Mouse (Mus musculus) adrenal gland, postnatal 10 days (tissue): ENCODE measurements around the gene Tnfsf12. TPM values are rescaled to one million over a fixed set of nuclear protein-coding genes. Genes with fewer than 3 reads are reported as not detected.

ENCODE experiments used
- DNase-seq: peaks from one replicate; pipeline ENCODE4 v3.0.0; 2021; ENCODE audit warnings: mixed read lengths
- microRNA-seq: library from miRNA; unstranded; fragments of <30 nt; microRNA quantifications from one replicate; pipeline ENCODE4 v1.2.0, GENCODE M21; 2021
- total RNA-seq, 2 experiments: library from RNA; stranded (reverse); gene quantifications; 2 replicates each; pipeline ENCODE4 v1.2.3; 2021

Gene Tnfsf12
- total RNA-seq, 2 experiments from 2014 or later, result 18.1 to 19.2 TPM

DNA sequence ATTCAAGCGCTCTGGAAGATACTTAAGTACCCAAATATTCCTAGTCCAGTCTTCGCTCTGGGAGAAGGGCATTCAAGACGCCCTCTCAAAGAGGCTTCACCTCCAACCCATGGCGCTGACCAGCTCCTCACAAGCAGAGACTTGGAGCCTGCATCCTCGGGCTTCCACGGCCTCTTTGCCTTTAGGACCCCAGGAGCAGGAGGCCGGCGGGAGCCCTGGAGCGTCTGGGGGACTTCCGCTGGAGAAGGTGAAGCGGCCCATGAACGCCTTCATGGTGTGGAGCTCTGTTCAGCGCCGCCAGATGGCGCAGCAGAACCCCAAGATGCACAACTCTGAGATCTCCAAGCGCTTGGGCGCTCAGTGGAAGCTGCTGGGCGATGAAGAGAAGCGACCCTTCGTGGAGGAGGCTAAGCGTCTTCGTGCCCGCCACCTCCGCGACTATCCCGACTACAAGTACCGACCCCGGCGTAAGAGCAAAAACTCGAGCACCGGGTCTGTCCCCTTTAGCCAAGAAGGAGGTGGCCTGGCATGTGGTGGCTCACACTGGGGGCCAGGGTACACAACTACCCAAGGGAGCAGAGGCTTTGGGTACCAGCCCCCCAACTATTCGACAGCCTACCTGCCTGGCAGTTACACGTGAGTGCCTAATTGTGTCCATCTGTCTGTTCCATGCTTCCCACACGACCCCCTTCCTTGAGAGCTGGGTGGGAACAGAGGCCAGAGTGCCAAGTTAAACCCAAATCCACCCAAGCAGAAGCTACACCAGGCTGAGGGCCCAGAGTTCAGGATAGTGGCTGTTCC lies 40.2 kb downstream of the Tnfsf12 start, which contains the start of gene Sox15:
TSS of gene Sox15 (plus strand) at position 51 of the 801 bp plus-strand sequence.
- DNase-seq, result peak; percentile 78

DNA sequence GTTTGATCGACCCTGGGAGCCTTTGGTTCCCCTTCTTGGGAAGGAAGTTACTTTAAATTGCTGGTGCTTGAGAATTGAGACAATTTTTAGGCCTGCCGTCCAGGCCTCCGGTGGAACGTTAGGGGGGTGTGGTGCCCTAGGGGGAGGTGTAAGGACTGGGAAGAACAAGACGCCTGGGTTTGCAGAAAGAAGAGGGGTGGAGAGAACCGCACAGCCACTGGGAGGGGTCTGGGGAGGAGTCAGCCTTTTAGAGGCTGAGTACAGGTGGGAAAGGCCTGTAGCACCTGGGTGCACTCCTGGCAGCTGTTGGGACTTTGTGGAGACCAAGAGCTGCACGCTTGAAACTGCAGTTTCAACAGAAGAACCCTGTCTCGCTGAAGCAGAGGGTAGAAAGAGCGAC lies 40.9 kb downstream of the Tnfsf12 start:
- DNase-seq, result no peak

DNA sequence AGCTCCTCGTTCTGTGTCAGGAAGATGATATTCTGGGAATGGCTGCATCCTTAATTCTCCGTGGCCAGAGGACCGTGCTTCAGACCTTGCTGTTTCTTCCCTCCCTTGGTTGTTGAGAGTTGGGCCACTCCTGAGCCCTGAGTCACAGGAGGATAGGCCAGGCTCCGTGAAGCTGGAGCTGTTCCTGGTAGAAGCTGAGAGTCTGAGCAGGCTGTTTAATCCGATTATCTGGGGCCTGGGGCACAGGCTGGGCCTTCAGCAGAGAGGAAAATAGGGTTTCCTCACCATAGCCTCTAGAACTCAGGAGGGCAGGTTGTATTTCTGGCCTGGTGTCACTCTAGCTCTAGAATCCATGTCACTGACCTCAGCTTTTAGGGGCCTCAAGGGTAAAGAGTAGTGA lies 42.2 kb downstream of the Tnfsf12 start:
- no peak for DNase-seq

DNA sequence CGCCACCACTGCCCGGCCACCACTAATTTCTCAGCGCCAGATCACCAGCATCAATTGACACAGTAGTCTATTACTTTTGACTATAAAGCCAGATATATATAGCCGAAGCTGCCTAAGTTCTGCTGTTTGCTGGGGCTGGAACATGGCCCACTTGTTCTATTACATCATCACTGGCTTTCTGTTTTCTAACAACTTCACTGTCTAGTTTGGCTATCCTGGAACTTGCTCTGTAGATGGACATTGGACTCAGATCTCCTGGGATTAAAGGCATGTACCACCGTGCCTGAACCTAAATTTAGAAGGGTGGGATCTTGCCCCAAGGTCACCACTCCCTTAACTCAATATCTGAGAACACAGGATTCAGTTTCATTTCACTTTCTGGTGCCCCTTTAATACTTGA lies 49.8 kb downstream of the Tnfsf12 start:
- DNase-seq, result no peak

Small RNAs within 50 kb of the gene (microRNA-seq; reads per million reads assigned to microRNA genes)
- gene Mir1934, result 7.8 reads per million, percentile 10 among the genes with 10 or more reads in this experiment

Other genes starting within 250 kb of the Tnfsf12 start
- under 1 TPM; 0.30 TPM for gene Dnah2, start 146.7 kb downstream of the Tnfsf12 start, total RNA-seq
- gene Efnb3, start 135.6 kb downstream of the Tnfsf12 start, total RNA-seq, result 1 to 10 TPM; 2.2 to 3.8 TPM
- 10 to 100 TPM in 1 of 2 experiments, 1 to 10 TPM in 1; 8.1 to 12.5 TPM for gene Wrap53, start 115.6 kb downstream of the Tnfsf12 start, total RNA-seq
- 10 to 100 TPM; 59.9 to 75.9 TPM for gene Trp53, start 115.5 kb downstream of the Tnfsf12 start, total RNA-seq
- gene Atp1b2, start 89.9 kb downstream of the Tnfsf12 start, total RNA-seq, result 10 to 100 TPM; 38.6 to 52.9 TPM
- under 1 TPM; 0.27 to 0.36 TPM for gene Shbg, start 77.9 kb downstream of the Tnfsf12 start, total RNA-seq
- gene Sat2, start 73.8 kb downstream of the Tnfsf12 start, total RNA-seq, result 10 to 100 TPM in 1 of 2 experiments, 1 to 10 TPM in 1; 9.2 to 10.1 TPM
- 10 to 100 TPM; 61.9 to 80.2 TPM for gene Fxr2, start 62.9 kb downstream of the Tnfsf12 start, total RNA-seq
- not detected for gene Sox15, start 40.5 kb downstream of the Tnfsf12 start, total RNA-seq
- gene Mpdu1, start 33.2 kb downstream of the Tnfsf12 start, total RNA-seq, result 100 to 1,000 TPM; 114 to 116 TPM
- gene Cd68, start 29.7 kb downstream of the Tnfsf12 start, total RNA-seq, result 10 to 100 TPM in 1 of 2 experiments, 1 to 10 TPM in 1; 9.8 to 12.0 TPM
- 100 to 1,000 TPM; 598 to 631 TPM for gene Eif4a1, start 23.4 kb downstream of the Tnfsf12 start, total RNA-seq
- gene Senp3, start 13.8 kb downstream of the Tnfsf12 start, total RNA-seq, result 10 to 100 TPM; 62.6 to 76.3 TPM
- 1 to 10 TPM; 2.0 to 5.0 TPM for gene Tnfsf13, start 10.1 kb downstream of the Tnfsf12 start, total RNA-seq
- gene Tnfsfm13, start 249 bp upstream of the Tnfsf12 start, total RNA-seq, result 1 to 10 TPM; 4.2 to 5.1 TPM
- gene Polr2a, start 62.8 kb upstream of the Tnfsf12 start, total RNA-seq, result 10 to 100 TPM; 53.9 to 67.5 TPM
- not detected for gene Slc35g3, start 66.1 kb upstream of the Tnfsf12 start, total RNA-seq
- 10 to 100 TPM; 35.5 to 41.2 TPM for gene Zbtb4, start 70.1 kb upstream of the Tnfsf12 start, total RNA-seq
- 1 to 10 TPM; 2.3 to 7.9 TPM for gene Chrnb1, start 100.1 kb upstream of the Tnfsf12 start, total RNA-seq
- gene Fgf11, start 106.0 kb upstream of the Tnfsf12 start, total RNA-seq, result 1 to 10 TPM; 2.4 to 3.8 TPM
- 1 to 10 TPM; 1.0 TPM for gene Tmem102, start 109.8 kb upstream of the Tnfsf12 start, total RNA-seq
- not detected for gene Gm39566, start 119.4 kb upstream of the Tnfsf12 start, total RNA-seq
- not detected for gene Spem2, start 122.6 kb upstream of the Tnfsf12 start, total RNA-seq
- gene Spem1, start 126.3 kb upstream of the Tnfsf12 start, total RNA-seq, result not detected
- 10 to 100 TPM; 17.3 to 23.5 TPM for gene Nlgn2, start 141.9 kb upstream of the Tnfsf12 start, total RNA-seq
- 100 to 1,000 TPM; 137 to 145 TPM for gene Tmem256, start 142.7 kb upstream of the Tnfsf12 start, total RNA-seq
- 10 to 100 TPM; 49.2 to 59.2 TPM for gene Plscr3, start 150.5 kb upstream of the Tnfsf12 start, total RNA-seq
- under 1 TPM; 0.12 to 0.24 TPM for gene Tnk1, start 162.9 kb upstream of the Tnfsf12 start, total RNA-seq
- not detected for gene Tmem95, start 182.2 kb upstream of the Tnfsf12 start, total RNA-seq
- gene Kctd11, start 185.6 kb upstream of the Tnfsf12 start, total RNA-seq, result 1 to 10 TPM; 4.1 to 4.2 TPM
- 1 to 10 TPM; 4.3 to 4.7 TPM for gene Acap1, start 199.7 kb upstream of the Tnfsf12 start, total RNA-seq
- gene 2810408A11Rik, start 205.1 kb upstream of the Tnfsf12 start, total RNA-seq, result 1 to 10 TPM; 3.1 to 3.2 TPM
- gene Neurl4, start 205.2 kb upstream of the Tnfsf12 start, total RNA-seq, result 10 to 100 TPM; 33.6 to 48.1 TPM
- 10 to 100 TPM; 42.3 to 43.1 TPM for gene Gps2, start 218.0 kb upstream of the Tnfsf12 start, total RNA-seq
- gene Eif5a, start 226.1 kb upstream of the Tnfsf12 start, total RNA-seq, result 100 to 1,000 TPM; 578 to 644 TPM
- gene Ybx2, start 239.9 kb upstream of the Tnfsf12 start, total RNA-seq, result 10 to 100 TPM; 19.6 to 44.5 TPM